Mouse (Mus musculus): ENCODE results near the gene Rab42.

DNA sequence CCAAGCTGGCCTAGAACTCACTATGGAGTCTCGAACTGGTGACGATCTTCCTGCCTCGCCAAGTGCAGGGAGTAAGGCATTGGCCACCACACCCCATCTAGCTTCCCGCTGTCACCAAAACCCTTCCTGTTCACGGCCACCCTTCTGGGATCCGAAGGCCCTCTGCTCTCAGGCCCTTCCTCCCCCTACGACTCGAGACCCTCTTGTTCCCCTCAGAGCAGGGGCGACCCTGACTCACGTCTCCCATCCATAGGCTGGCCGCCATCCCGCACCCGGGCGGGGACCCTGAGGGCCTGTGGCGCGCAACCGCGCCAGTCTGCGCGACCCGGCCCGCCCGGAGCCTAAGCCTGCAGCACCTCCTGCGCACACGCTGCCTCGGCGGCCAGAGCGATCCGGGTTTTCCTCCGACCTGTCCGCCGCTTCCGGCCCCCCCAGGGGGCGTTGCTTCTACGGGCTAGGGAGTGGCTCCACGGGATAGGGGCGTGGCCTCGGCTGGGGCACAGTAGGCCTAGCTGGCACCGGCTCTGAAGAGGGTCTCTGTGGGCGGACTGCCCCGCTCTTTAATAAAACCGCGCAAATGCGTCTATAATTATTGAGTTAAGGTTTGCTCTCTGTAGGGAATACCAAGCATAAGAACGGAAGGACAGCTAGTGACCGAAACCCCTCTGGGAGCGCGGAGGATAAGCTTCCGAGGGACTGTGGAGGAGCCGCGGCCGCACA lies 26.1 kb upstream of the Rab42 start, which contains the start of gene Trnau1ap:
- TF ChIP-seq CTCF (IDR thresholded peaks at IDR 0.05; ENCODE audit: low read depth, low read length), result no peak
- 0 out of 2 replicates have a peak, but pooled peaks have one; percentile 15 for TF ChIP-seq EP300 (IDR thresholded peaks at IDR 0.05; ENCODE audit: insufficient read depth, low read depth, low read length)
